Mouse (Mus musculus): ENCODE measurements around the gene Col6a5.
"Not testable (repeated sequence)": the region's sequence is repeated elsewhere in the genome, so short reads cannot be mapped to it uniquely, and the experiment has no call there.

Gene Col6a5

DNA sequence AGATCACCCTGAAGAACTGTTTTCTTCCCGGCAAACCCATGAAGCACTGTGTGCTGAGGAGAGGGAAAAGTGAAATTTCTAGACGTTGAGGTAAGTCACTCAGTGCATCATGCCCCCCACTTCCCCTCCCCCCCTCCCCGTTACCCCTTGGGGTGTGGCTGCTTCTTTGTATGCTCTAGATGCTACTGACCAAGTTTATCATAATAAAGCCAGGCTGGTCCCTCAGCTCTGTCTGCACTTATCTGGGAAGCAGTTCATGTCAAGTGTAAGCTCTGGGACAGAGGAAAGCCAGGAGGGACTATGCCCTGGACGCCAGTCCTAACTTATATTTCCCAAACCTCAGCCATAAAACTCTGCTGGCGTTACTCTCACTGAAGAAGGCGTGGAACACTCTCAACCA lies 53.0 kb downstream of the Col6a5 start:
- DNase-seq, result no peak

DNA sequence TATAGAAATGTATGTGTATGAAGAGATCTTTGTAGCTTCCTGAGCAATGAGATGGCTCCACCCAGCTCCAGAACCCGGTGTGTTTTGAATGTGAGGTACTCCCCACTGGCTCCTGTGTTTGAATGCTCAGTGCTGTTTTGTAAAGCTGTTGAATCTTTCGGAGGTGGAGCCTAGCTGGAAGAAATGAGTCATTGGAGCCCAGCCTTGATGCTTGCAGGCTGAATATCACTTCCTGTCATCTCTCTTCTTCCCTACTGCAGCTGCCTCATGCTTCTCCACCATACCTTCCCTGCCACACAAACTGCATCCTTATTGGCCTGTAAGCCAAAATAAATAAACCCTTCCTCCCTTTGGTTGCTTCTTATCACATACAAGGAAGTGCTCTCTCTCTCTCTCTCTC lies 72.9 kb downstream of the Col6a5 start:
- DNase-seq, result no peak

DNA sequence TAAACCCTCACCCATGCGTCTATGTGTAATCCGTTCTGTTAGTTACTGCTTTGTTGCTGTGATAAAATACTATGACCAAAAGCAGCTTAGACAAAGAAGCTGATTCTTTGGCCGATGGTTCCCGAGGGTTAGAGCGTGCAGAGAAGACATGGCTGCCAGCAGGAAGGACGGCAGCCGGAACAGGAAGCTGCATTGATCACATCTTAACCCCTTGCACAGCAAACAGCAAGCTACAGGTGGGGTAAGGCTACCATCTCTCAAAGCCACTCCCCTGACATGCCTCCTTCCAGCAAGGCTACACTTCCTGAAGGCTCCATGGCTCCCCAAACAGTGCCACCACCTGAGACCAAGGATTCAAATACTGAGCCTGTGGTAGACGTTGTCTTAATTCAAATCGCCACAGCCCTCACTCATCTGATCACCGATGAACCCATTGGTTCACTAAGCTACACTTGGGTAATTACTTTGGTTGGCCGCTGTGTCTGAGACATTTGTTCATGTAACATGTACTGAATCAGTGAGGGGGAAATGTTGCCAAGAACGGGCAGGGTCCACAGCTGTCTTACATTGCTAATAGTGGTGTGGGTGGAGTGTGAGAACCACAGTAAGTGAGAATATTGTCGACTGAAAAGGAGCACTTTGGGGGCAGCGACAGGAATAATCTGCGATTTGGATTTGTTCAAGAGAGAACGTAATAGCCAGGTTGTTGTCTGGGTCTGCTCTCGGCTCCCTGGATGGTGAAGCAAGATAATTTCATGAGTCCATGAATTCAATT lies 75.6 kb downstream of the Col6a5 start:
- no peak for DNase-seq

DNA sequence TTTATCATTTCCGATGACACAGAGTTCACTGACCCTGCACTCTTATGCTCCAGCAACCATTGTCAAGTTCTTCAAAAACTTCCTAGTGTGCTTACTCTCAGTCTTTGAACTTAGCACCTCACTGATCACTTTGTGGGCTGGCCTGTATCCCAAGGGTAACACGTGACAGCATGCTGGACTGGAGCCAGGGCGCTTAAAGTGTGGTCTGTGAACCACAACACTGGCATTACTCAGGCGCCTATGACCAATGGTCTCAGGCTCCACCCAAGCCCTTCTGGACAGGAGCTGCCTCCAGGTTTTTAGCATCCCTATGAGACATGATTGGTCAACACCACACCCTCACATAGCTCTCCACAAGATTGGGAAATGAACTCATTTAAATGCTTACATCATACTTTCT lies 79.7 kb downstream of the Col6a5 start:
- DNase-seq, result no peak

DNA sequence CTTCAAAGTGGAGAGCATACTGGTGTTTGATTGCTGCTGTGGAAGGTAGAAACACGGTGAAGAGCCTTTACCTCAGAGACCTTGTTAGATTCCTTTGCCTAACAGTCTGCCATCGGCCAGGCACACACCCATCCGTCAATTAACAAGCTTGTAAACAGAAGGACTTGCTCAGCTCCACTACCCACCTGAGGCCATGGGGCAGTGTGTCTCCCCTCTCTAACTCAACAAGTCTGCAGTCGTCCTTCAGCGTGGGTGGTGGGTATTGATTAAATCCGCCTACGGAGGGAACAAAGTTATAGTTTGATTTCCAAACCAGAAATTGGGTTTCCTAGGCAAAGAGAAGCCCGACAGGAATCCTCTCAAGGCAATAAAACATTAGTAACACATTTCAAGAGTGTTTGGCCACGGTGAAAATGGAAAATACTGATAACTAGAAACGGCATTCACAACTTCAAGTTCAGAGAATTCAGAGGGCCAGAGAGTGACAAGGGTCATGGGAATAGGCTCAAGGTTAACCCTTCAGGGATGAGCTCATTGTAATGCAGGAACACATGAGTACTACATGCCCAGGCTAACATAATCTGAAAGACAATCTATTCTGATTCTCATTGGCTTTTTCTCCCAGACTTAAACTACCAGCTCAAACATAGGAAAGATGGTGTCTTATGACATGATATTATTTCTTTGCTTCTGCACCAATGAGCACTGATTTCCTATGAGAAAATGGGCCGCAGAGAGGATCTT lies 81.9 kb downstream of the Col6a5 start:
- DNase-seq, result no peak

DNA sequence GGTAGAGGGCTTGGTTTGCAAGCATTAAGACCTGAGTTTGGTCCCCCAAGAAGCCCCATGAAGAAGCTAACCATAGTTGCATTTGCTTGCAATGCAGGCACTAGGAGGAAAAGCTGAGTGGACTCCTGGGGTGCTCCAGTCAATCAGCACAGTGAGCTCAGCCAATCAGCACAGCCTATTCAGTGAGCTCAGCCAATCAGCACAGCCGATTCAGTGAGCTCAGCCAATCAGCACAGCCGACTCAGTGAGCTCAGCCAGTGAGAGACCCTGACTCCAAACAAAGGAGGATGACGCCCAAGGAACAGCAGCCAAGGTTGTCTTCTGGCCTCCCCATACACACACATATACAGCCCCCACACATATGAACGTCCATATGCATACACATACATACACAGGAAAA lies 84.3 kb downstream of the Col6a5 start:
- no peak for DNase-seq

DNA sequence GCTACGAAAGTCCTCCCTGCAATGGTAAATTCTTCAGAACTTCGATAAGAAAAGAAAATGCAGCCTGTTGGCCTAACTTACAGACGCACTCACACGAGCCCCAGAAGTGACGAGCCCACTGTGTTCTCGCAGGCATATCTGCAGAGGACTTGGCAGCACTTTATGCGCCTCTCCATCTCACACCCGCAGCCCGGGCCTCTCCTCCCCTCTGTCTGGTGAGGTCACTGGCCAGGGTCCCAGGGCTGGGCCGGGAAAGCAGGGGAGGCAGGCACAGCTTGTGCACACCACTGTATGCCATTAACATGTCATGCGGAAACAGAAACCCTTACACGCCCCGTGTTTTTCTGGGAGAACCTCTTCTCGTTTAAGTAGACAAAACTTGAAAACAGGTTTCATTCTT lies 88.8 kb downstream of the Col6a5 start:
- DNase-seq, result no peak

DNA sequence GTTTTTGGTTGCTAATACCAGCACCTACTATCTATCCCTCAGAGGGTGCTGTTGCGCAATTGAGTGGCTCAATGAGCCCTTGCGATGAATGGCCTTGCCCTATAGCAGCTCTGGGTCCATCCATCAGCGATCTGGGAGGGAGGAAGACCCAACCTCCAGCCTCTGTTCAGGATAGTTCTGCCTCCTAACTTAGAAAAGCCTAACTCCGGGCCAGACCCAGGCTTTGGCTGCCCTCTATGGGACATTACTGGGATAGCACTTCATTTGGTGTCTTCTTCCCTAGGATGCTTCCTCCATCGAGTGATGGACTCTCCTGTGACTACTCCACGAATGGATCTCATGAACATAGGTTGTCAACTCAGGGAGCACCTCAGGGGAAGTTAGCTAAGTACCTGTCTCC lies 102.7 kb downstream of the Col6a5 start:
- DNase-seq, result peak; percentile 30

DNA sequence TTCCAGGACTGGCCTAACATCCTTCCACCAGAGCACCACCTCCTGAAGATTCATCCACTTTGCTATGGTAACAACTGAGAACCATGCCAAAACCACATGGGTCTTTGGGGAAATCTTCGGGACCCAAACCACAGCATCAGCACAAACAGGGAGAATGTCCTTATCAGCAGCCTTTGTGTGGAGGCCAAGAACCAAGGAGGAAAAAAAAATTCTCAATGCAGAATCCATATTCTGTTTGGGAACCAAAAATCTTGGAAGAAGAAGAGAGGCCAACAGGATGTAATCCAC lies 107.7 kb downstream of the Col6a5 start:
- no peak for DNase-seq

DNA sequence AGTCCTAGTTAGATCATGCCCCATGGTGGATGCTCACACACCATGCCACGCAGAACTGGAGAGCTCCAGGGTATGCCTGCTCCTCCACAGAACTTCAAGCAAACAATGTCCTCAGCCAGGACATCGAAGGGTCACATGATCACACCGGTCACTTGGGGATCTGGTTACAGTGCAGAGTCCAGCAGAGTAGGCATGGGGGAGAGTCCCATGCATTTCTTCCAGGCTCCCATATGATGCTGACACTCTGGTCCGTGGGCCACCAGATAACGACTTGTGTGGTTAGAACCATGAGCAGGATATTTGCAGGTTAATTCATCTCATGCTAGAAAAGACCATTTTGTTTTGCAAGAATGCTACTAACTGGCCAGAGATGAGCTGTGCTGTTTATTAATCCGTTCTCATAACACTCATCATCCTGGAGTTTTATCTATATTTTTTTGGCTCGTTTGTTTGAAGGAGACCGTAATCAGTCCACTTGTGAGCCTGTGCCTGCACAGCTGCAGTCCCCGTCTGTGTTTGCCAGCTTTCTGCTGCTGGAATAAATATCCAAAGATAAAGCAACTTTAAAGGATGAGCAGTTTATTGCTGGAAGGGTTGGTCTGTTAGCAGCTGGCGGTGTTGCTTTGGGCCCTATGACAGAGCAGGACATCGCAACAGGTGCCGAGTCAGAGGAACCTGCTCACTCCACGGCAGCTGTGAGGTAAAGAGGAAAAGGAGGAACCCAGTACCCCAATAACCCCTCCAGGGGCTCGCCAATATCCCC lies 108.2 kb downstream of the Col6a5 start:
- no peak for DNase-seq

DNA sequence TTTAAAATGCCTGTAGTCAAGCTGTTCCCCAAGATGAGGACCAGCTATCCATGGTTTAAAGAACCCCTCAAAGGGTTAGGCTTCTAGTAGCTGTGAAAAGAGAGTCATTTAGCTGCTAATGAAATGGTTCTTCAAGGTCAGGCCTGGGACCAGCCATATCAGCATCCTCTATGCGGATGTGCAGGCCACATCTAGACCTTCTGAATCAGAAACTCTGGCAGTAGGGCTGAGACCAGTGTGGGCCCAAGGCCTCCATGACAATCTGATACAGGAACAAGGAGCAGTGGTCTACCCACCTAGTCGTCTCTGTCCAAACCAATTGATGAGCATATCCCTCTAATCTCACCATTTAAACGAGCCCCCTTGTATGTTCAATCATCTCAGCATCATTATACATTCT lies 109.4 kb downstream of the Col6a5 start:
- no peak for DNase-seq

DNA sequence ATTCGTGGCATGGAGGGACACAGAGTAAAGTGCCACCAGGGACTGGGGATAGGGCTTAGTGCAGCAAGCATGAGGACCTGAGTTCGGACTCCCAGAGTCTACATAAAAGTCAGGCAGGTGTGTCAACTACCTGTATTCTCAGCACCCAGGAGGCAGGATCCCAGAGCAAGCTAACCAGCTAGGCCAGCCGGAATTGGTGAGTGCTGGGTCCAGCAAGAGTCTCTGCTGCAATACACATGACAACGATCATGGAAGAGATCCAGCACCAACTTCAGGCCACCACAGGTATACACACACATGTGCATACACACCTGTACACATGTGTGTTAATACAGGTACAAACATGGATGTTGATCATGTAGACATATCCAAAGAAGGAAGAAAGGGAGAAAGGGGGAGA lies 112.0 kb downstream of the Col6a5 start:
- no peak for DNase-seq

DNA sequence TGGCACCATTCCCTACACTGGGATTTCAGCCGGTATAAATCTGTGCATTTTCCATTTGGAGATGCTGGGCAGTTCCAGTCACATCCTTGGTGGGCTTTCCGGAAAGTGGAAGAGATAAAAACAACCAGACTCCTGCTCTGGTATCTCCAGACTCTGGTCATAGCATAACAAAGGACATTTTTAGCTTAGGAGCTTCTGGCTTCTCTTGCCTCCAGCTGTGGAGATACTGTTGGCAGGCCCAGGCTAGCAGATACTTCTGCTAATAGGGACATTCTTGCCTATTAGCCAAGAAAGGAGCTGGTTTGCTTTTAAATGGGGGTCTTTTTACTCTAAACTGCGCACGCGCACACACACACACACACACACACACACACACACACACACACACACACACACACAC lies 113.2 kb downstream of the Col6a5 start:
- DNase-seq, result no peak

DNA sequence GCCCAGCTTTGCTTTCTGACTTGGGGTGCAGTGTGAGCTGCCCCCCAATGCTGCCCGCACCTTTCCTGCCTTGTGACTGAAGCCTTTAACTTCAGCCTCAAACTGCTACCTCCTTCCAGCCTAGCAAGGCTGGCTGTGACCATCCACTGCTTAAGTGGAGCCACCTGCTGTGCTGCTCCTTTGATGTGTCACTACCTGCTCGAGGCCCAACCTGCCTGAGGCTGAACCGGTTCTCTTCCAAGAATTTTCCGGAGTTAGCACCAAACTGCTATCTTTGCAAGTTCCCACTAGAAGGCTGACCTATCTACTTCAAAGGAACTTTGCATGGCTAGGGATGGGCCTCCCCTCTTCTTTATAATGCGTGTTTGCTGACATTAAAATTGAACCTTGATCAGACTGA lies 119.1 kb downstream of the Col6a5 start:
- not testable (repeated sequence) for DNase-seq

DNA sequence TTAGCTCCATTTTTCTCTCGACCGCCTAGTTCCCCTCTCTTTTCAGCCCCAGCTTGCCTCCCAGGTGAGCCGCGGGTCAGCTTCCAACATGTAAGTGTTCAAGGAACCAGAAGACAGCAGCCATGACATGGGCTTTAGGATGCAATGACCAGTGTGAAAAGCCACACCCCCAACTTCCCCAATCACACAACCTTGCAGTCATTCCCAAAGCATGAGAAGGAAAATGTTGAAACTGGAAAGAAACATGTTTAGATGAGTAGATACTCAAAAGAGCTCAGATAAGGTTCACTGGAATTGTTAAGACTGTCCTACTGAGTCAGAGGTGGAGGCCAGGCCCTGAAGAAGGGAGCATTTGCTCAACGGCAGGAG lies 121.3 kb downstream of the Col6a5 start:
- DNase-seq, result no peak

DNA sequence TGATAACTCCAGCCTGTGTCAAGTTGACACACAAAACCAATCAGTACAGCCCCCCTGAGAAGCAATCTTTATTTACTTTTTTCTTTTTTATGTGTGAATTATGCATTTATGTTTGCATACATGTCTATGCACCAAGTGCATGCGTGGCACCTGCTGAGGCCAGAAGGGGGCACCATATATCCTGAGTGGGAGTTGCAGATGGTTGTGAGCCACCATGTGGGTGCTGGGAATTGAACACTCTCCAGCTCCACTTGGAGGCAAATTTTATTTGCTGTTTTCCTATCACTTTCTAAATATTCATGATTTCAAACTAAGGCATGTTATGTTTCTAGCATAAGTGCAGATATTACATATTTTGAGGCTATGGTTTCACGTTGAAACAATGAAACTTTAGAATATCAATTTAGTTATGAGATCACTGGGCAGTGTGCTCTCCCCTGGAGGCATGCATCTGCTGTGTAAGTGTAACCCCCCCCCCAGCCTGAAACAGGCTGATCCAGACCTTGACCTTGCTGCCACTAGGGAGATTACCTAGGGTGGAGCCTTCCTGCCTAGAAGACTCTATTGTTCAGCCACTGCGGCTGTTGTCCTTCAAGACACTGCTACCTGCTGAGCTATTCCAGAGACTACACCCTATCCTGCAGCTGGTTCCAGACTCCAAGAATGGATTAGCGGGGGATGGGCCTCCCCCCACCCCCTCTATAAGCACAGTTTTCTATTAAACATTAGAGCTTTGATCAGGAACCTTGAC lies 121.9 kb downstream of the Col6a5 start:
- DNase-seq, result no peak

DNA sequence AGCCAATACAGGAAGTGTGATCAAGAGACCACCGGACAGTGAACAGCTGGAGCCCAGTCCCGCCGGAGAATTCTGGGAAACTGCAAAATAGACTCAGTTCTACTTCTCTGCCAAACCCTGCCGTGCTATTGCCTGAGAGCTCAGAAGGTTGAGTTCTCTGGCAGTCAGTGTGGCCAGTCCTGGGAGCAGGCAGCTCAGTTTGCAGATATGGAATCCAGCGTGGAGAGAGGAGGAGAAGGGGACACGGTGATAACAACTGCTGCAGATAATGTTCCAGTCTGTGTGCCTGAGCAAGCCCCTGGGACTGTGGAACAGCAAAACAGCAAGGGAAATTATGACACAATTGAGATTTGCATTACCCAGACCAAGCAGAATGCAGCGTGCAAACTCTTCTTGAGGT lies 124.9 kb downstream of the Col6a5 start:
- DNase-seq, result no peak

DNA sequence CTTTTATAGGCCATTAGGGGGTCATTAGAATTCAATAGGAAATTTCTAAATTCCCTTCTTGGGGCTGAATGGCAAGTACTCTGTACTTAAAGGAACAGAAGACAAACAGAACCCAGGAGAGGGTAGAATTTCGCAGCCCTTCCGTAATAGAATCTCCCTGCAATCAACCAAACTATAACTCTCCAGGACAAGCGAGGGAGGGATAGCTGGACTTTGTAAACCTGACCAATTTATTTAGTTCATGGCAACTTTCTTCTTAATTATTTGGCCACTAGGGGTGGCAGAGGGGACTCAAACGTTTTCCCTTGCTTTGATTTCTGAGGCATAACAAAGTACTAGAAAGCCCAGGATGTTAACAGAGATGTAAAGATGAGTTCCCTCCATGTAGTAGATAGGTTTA lies 125.6 kb downstream of the Col6a5 start:
- no peak for DNase-seq

DNA sequence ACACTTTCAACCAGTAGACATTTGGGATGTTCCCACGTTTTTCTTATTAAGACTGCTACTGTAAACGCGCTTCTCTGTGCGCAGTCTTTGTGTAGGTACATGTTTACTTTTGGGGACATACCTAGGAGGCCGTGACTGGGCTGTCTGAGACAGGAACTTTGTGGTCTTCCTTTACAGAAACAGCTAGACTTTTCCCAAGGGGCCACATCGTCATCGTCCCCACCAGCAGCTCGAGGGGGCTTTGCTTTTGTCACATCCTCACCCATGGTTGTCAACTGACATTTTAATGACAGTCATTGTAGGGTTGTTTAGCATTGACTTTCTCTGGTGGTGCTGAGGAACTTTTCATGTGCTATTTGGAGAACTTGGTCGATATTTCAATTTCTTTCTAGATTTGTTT lies 129.2 kb downstream of the Col6a5 start:
- no peak for DNase-seq

DNA sequence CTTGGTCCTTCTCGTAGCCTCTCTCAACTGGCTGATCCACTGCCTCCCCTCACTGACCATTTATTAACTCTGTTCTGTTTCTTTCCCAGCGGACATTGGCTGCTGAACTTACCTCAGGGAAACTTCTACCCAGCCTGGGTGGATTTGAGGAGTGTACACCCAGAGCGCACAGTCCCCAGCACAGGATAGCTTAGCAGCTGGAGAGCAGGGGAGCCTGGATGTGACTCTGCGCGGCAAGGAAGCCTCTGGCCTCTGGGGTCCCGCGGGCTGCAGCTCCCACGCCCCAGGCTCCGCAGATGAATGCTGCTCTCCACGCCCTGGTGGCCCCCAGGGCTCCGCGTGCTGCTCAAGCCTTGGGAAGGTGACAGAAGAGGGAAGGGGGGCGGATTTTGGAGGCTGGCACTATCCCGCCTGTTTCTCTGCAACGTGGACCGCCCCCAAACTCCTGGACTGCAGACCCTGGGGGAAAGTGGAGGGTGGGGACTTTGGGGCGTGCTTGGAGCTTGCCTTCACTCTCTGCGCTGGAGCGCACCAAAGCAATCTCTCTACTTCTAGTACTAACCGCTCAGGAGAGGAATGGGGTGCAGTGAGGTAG lies 132.6 kb downstream of the Col6a5 start, which contains the start of gene Col6a6:
Gene Col6a6 (minus strand): TSS at position 370 of the 595 bp plus-strand sequence.
- DNase-seq, result no peak

DNA sequence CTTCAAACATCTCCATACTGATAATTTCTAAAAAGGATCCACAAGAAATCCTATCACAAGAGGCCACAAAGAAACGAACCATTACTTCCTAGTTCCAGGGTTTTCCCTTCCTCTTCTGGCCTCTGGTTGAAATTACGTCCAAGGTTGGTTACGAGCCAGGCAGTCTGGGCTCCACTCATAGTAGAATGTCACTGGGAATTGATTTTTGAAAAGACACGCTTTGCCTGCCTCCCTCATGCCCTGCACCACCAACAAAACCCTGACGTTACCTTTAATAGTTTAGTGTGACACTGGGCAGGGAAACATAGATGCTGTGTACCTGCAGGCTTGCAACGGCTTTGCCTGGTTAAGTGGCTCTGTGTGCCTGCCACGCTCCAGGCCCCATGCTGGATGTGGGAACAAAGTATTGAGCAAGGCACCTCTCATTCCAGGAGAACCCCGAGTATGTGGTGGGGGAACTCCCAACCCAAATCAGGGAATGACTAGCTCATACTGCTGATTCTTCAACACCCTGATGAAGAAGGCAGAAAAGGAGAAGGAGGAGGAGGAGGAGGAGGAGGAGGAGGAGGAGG lies 133.3 kb downstream of the Col6a5 start:
- DNase-seq, result no peak

DNA sequence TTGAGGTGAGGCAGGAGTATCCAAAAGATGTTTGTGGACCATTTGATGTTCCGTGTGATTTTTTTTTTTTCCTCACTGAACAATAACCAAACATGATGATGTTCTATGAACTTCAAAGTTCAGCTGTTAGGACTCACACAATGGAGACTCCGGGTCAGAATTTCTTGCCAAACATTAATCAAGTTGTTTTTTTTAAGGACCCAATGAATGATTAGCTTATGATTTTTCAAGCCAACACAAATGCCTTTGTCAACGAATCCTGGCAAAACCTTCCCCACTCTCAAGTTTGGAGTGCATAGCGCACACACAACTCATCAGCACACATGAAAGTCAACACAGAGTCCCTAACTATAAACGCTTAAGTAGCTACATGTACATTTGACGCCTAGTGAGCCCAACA lies 139.7 kb downstream of the Col6a5 start:
- DNase-seq, result no peak

Data from cerebellum, adult 8-10 months (tissue).